Mouse (Mus musculus) inflammation-experienced regulatory T-cells, adult 6 months (primary cell): ENCODE data around the gene Rab5if. TPM values are rescaled to one million over a fixed set of nuclear protein-coding genes. Genes with fewer than 3 reads are reported as not detected.
"Not testable (repeated sequence)": the region's sequence is repeated elsewhere in the genome, so short reads cannot be mapped to it uniquely, and the experiment has no call there.

Source experiments
- ATAC-seq: one replicate; pipeline ENCODE4 v1.8.0; 2017
- polyA plus RNA-seq, 3 experiments: library from polyadenylated mRNA; unstranded; fragments of 100-300 nt; shearing (Covaris generic); gene quantifications; one replicate each; pipeline ENCODE4 v1.2.1; 2017

Rab5if gene
- polyA plus RNA-seq, 3 experiments from 2014 or later = 3.3 to 4.6 (median 3.3) TPM

DNA sequence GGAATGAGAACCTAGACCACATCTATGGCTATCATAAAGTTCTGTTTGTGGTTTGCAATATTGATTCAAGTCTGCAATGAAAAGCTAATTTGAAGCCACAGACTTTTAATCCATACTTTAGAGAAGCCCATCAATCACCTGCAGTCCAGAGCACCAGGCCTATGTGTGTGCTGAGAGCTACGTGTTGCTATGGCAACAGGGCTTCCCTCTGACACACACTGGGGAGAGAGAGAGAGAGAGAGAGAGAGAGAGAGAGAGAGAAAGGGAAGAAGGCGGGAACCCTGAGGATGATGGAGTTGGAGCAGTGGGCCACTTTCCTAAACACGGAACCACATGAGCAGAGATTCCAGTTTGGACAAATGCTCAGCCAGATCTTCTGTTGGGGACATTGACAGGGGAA is 29.3 kb downstream of the Rab5if start:
- ATAC-seq = no peak

DNA sequence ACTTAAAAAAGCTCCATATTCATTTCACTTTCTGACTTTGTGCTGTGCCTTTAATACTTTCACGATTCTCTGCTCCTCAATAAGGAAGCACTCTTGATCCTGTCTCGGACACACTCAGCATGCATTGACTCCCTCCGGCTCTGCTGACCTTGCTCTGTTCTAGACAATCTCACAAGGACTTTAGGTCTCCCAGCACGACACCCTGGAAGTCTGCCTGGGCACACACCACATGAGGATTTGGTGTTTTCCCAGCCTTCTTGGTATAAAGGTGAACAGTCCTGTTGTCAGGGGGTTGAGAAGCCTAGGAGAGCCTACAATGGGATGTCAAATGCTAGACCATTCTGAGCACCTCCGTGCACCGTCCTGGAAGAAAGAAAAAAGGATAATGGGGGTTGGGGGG is 29.9 kb downstream of the Rab5if start:
- ATAC-seq = no peak

DNA sequence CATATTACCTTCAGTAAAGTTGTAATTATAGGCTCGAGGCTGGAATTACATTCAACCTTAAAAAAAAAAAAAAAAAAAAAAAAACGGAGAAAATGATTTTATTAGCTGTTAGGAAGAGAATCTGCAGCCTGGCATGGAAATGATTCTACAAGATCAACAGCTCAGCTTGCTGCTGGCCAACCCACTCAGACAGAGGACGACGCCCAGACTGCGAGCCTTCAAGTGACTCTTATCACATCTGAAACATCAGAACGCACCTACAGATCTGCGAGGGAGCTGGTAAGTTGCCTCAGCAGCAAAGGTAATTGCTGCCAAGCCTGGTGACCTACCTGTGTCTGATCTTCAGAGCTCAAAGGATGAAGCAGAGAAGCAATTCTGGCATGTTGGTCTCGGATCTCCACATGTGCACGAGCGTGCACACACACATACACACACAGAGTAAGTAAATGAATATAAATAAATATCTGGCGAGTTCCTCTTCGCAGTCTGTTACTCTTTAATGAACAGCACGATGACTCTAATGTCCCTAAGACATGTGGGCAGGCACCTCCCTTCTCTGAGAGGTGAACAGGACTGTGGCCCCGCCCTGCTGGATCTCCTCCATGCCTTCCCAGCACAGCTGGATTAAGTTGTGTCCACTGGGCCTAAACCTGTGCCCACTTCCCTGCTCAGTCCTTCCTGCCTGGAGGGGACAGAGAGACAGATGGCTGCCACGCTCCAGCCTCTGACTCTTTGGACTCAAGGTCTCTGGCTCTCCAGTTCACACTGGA is 31.8 kb downstream of the Rab5if start:
- no peak for ATAC-seq

DNA sequence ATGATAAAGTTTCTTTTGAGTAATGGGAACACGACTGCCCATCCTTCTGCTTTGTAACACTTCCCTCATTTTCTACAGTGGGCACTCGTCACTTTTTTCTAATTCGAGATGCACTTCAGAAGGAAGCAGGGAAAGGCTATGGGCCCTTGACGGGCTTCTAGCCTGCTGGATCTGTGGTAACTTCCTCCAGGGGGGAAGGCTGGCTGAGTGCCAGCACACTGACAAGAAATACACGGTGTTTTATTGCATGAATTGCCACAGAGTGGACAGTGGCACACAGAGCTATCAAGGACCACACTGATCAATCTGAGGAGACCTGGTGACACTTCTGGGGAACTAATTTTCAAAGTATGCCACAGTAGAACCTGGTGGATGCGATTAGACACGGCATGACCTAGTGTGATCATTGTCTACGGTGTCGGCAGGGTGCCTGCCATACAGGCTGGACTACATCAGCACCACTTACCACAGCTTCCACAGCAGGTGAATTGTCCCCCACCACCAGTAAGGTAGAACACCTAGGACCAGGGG is 33.5 kb downstream of the Rab5if start:
- ATAC-seq = no peak

DNA sequence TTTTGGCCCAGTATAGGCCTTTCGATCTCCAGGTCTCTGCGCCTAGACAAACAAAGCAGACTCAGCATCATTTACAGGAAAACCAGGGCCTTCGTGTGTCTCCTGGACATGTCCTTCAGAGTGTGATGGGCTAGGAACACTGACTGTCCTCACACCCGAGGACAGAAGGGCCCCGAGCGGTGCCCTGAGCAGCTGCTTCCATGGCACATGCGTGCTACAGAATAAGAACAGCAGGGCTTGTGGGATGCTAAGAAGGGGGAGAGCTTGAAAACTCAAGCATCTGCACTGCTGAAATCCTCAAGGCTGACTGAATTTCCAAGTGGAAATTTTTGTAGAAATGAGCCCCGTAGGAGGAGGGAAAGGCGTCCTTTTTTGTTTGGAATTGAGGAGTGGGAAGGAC is 34.1 kb downstream of the Rab5if start:
- no peak for ATAC-seq

DNA sequence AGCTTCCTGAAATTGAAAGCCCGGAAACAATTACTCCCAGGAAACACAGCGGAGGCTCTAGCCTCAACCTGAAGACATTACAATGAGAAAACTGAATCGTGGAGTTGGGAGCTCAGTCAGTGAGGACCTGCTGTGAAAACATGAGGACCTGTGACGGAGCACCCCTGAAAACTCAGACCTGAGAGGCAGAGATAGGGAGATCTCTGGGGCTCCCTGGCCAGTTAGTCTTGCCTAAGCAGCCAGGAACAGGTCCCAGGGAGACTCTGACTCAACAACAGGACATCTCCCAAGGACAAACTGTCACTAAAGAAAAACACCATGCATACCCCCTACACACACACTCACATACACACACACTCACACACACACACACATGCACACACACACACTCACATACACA is 35.4 kb downstream of the Rab5if start:
- ATAC-seq = no peak

DNA sequence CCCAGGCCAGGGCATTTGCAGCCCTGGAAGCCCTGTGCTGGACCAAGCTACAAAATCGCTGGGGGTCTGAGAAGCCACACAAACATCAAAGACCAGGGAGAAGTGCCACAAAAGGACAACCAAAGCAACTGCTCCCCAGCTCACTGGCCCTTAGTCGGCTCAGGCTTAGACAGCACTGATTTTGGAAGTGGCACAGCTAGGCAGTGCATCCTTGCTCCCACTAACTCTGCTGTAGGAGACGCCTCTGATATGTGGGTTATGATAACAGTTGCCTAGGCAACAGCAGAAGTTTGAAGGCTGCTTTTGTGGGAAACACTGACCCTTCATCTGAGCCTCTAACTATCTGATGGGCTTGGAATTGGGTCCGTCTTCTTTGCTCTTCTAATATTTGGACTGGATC is 36.3 kb downstream of the Rab5if start:
- ATAC-seq = no peak

DNA sequence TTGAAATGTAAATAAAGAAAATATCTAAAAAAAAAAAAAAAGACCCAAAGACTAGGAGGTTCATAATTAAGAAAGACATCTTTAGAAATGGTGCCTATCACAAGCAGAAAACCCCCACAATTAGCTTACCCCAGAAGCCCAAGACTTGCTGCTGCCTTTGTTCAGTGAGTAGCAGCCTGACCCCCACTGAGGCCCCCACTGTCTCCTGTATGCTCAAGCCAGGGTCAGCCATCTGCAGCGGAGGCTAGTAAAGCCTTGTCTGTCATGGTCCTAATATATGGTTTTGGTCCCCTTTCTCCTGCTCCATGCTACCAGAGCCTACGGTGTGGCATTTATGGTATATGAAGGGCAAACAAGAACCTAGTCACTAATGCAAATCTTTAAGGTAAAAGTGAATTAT is 38.4 kb downstream of the Rab5if start:
- no peak for ATAC-seq

DNA sequence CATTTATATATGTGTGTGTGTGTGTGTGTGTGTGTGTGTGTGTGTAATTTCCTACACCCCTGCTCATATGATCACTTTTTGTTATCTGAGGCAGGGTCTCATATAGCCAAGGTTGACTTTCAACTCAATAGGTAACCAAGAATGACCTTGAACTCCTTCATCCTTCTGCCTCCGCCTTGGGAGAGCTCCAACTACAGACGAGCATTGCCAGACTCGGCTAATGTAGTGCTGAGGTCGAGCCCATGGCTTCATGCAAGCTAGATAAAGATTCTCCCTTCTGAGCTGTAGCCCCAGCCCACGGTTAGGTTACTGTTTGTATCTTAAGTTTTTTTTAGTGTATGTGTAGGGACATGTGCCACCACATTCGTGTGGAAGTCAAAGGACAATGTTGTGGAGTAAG is 39.0 kb downstream of the Rab5if start:
- ATAC-seq = no peak

DNA sequence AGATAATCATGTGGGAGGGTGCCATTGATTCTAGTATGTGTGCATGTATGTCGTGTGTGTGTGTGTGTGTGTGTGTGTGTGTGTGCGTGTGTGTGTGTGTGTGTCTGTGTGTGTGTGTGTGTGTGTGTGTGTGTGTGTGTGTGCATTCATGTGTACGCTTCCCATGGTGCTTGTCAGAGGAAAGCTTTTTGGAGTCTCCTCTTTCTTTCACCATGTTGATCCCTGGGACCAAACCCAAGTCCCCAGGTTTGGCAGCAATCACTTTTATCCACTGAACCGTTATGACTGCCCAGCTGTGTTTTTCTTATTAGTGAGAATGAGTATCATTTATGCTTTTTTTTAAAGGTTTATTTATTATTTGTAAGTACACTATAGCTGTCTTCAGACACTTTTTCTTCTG is 39.5 kb downstream of the Rab5if start:
- not testable (repeated sequence) for ATAC-seq

DNA sequence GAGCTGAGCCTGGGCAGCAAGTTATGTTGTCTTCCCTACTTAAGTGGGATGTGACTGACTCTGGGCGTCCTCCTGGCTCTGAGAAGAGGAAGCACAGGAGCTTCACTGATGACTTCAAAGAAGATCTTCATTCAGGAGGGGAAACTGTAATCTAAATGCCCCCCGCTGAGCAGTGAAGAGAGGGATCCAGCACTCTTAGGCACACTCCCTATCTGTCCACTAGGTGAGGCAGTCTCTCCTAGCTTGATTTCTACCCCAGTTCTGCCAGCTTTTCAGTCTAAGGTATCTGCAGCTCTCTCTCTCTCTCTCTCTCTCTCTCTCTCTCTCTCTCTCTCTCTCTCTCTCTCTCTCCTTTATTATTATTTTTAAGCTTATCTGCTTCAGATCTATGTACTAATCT is 40.4 kb downstream of the Rab5if start:
- ATAC-seq = no peak

DNA sequence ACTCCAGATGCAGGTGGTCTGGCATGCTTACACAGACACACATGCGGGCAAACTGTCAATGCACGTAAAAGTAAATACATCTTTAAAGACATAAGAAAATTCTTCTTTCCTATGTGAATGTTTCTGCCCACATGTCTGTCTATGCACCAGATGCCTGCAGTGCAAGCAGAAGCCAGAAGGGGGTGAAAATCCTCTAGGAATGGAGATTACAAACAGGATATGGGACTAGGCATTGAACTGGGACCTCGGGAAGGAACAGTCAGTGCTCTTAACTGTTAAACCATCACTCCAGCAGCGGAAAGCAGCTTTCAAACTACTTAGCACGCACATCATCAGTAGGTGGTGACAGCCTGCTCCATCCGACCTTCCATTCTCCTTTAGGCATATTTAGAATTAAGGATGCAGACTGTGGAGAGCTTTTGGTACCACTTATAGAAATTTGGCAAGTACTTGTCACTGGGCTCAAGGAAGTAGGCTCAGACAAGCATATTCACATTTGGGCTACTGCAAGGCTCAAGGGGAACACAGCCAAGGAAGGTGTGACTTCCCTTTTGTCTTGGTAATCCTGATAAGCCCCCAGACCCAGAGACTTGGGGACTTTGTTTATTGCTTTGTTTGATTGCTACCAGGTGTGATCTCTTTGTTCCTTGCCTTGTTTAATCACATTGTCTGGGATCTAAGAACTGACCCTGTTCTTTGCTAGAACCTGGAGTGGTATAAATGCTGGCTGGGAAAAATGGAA is 42.2 kb downstream of the Rab5if start:
- no peak for ATAC-seq

DNA sequence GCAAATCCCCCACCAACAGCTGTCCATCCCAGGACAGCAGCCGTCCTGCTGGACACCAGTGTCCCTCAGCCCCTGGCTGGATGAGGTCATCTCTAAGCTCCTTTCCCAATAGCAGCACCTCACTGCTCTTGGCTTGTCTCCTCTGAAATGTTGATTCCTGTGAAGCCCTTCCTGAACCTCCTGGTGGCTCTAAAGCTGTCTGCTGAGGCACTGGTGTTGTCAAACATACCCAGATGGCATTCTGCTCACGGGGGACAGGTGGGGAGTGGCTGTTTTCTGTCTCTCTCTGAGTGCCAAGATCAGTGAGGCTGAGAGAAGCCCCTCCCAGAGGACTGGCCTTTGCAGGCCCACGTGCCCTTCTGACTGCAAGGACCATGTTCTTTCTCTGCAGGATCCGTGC is 43.0 kb downstream of the Rab5if start:
- ATAC-seq = not testable (repeated sequence)

DNA sequence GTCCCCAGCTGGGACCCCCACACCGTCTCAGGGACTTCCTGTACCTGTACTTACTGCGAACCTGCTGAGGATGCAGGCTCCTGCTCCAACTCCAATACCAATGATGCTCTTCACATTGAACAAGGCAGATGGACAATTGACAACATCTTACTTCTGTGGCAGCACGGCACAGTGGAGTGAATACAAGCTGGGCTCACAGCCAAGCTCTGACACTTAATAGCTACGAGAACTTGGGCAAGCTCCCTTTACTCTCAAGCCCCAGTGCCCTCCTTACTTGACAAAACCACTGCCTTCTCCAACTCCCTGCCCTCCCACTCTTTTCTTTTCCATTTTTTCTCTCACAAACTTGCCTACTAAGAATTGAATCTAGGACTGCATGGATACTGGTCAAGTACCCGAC is 50.3 kb downstream of the Rab5if start:
- ATAC-seq = no peak

DNA sequence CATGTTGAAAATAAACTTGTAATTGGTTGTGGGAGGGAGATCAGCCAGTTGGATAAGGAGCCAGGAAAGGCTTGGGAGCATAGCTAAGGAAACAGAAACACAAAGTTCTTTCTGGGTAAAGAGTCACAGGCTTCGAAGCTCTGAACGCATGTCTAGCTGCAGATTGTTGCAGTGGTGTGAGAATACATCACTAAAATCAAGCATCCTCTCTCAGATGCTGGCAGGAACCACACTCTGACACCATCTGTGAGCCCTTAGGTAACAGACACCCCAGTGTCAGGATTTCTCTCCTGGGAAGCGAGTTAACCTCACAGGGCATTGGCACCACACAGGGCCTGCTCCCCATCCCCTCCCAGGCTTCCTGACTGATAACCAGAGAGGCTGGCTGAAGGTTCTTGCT is 52.6 kb downstream of the Rab5if start:
- ATAC-seq = no peak

DNA sequence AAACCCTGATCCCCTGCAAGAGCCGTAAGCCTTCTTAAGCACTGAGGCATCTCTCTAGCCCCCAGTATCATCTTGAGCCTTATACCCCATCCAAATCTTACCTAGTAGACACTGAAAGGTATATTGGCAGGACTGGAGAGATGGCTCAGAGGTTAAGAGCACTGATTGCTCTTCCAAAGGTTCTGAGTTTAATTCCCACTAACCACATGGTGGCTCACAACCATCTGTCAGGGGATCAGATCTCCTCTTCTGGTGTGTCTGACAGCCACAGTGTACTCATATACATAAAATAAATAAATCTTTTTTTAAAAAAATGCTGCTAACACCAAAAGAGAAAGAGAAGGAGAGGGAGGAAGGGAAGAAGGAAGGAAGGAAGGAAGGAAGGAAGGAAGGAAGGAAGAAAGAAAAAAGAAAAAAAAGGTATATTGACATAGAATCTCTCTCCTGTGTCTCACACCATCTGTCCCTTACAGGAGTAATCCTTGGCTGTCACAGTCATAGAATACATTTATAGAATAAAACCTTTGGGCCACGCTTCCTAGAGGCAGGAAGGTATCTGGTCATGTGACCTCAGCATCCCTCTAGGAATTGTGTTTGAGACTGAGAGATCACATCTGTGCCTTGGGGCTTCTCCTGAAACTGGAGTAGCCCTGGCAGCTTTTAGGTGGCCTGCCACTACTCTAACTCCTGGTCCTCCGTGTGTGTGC is 53.6 kb downstream of the Rab5if start:
- no peak for ATAC-seq

DNA sequence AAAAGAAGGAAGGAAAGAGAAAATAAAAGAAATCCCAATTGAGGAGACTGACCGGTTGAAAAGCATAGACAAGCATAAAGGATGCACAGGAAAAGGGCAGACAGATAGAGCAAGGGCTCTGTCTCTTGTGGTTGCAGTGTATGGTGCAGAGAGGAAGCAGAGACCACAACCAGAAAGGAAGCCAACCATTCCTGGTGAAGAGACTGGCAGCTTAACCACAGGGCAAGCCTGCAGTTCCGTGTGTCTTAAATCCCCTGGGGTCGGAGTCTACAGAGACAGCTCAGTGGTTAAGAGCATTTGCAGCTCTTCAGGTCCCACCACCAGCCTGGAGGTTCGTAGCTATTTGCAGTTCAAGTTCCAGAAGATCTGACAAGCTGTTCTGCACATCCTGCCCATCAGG is 55.6 kb downstream of the Rab5if start:
- peak; percentile 65 for ATAC-seq

DNA sequence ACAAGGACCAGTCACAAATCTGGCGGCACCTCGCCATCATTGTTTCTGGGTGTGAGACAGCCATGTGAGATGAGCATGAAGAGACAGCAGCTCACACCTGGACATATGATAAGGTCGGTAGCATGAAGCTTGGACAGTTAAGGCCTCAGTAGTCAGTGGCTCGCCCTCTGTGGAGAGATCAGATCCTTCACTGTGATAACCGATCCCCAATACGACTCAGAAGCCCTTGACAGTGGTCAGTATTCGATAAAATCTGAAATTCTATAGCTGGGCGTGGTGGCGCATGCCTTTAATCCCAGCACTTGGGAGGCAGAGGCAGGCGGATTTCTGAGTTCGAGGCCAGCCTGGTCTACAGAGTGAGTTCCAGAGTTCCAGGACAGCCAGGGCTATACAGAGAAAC is 56.3 kb downstream of the Rab5if start:
- ATAC-seq = not testable (repeated sequence)

DNA sequence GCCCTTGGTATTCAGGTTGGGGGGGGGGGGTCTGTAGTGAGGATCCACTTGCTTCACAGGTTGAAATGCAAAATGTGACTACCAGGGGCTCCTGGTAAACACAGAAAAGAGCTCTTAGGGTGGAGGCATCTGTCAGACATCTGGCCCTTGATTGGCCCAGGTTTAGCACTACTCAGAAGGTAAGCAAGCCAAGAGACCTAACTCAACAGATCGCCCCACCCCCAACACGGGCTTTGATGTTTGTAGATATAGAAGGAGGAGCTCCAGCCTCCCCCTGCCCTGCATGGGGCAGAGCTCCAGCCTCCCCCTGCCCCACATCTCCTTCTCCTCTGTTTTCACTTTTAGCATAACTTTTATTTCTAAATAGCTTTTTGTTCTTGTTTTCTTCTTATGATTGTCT is 56.9 kb downstream of the Rab5if start:
- no peak for ATAC-seq

DNA sequence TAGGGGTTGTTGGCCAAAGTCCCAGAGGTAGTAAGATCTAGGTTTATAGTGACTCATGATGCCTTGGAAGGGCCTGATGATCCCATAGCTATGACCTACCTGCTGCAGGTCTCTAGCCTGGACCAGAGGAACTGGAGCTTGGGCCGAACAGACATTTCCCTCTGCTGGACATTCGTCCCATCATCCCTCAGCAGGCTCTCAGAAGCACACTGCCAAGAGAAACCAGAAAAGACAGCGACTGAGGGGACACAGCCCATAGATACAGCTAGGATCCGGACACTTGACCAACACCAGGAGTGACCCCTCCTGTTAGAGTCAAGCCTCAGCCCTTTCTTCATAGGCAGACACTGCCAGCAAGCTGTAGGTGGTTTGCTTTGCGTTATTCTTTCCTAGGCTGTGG is 60.1 kb downstream of the Rab5if start:
- ATAC-seq = no peak
